ENCODE assay signal across 25 mouse cellular contexts in genomic region chr13:109793918-109794317, GRCm38 (mm10).
"Had no signal": no experiment of that assay in that cellular context is flagged by ENCODE, and none has a peak within 500 bp of the region (broad histone marks: within the 10 kb centered on the region; RNA-seq: fewer than 3 reads in every experiment).

No protein-coding gene starts in this region.

- H3K27ac ChIP-seq: intestine, embryonic 15.5 days; kidney, embryonic 15.5 days; left cerebral cortex, adult 2 months; limb, embryonic 12.5 days; liver, embryonic 12.5 days; liver, embryonic 15.5 days; macrophage; midbrain, embryonic 10.5 days; midbrain, embryonic 13.5 days; neural tube, embryonic 13.5 days had no signal

- H3K4me1 ChIP-seq: intestine, embryonic 15.5 days; kidney, embryonic 15.5 days; limb, embryonic 12.5 days; liver, embryonic 12.5 days; liver, embryonic 15.5 days; midbrain, embryonic 10.5 days; midbrain, embryonic 13.5 days; neural tube, embryonic 13.5 days had no signal

- H3K9ac ChIP-seq: intestine, embryonic 15.5 days; kidney, embryonic 15.5 days; limb, embryonic 12.5 days; liver, embryonic 12.5 days; liver, embryonic 15.5 days; midbrain, embryonic 13.5 days; neural tube, embryonic 13.5 days had no signal

- ATAC-seq: intestine, embryonic 15.5 days; liver, embryonic 12.5 days; midbrain, embryonic 13.5 days; midbrain, embryonic 16.5 days had no signal

- H3K9me3 ChIP-seq: intestine, embryonic 15.5 days; kidney, embryonic 15.5 days; limb, embryonic 12.5 days; liver, embryonic 12.5 days; liver, embryonic 15.5 days; megakaryocyte, embryonic 14.5 days; midbrain, embryonic 10.5 days; midbrain, embryonic 13.5 days; neural tube, embryonic 13.5 days had no signal

- H3K4me2 ChIP-seq: intestine, embryonic 15.5 days; kidney, embryonic 15.5 days; limb, embryonic 12.5 days; liver, embryonic 12.5 days; liver, embryonic 15.5 days; midbrain, embryonic 13.5 days; neural tube, embryonic 13.5 days had no signal

- DNase-seq: kidney, adult 11 months; kidney, adult 8-10 months; kidney, postnatal 10 days; kidney, postnatal 36 days; layer of hippocampus, postnatal 36 days; liver; retina, postnatal 1 day; right cerebral cortex, postnatal 25 days; spleen, adult 18-20 months; thymus, adult 2 months; thymus, postnatal 14 days; thymus, postnatal 4 days had no signal

- H3K36me3 ChIP-seq: intestine, embryonic 15.5 days; kidney, embryonic 15.5 days; limb, embryonic 12.5 days; midbrain, embryonic 10.5 days; midbrain, embryonic 13.5 days; neural tube, embryonic 13.5 days had no signal

- H3K27me3 ChIP-seq: intestine, embryonic 15.5 days; kidney, embryonic 15.5 days; limb, embryonic 12.5 days; liver, embryonic 12.5 days; liver, embryonic 15.5 days; megakaryocyte, embryonic 14.5 days; midbrain, embryonic 13.5 days; neural tube, embryonic 13.5 days had no signal

- H3K4me3 ChIP-seq: intestine, embryonic 15.5 days; kidney, embryonic 15.5 days; left cerebral cortex, adult 2 months; limb, embryonic 12.5 days; liver, embryonic 12.5 days; liver, embryonic 15.5 days; megakaryocyte, embryonic 14.5 days; midbrain, embryonic 10.5 days; midbrain, embryonic 13.5 days; myocyte; neural tube, embryonic 13.5 days had no signal
